Mouse (Mus musculus) embryonic fibroblast, embryonic 13.5 days (primary cell): ENCODE measurements around the gene St3gal3.

ENCODE experiments used
- CTCF ChIP-seq: IDR thresholded peaks from 2 replicates; pipeline ENCODE4 v1.5.1; 2011; ENCODE audit warnings: mild to moderate bottlenecking, control low read depth, low read length, moderate library complexity, borderline replicate concordance; ENCODE audit not compliant: insufficient read depth
- POLR2A ChIP-seq: IDR thresholded peaks from 2 replicates; pipeline ENCODE4 v1.6.1; 2011; ENCODE audit warnings: low read depth, mild to moderate bottlenecking, control low read depth, low read length, moderate library complexity

DNA sequence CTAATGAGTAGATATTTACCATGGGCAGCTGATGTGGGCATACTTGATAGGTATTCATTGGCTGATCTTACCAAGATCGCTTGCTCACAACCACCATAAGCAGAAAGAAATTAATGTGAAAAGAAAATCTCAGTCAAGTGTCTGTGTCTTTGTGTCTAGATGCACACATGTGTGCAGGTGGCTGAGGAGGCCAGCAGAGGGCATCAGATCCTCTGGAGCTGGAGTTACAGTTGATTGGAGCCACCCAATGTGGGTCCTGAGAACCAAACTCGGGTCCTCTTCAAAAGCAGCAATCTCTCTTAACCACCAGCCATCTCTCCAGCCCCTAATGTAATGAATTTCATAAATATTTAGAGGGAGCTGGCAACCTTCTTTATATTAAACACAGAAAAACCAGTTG, 99.6 kb downstream of the St3gal3 start:
- no peak for TF ChIP-seq POLR2A
- no peak for TF ChIP-seq CTCF
